Mouse (Mus musculus) T-cell, adult 2 months (primary cell): ENCODE data around the gene Tfcp2l1.

ENCODE experiments used
- DNase-seq: peaks from one replicate; pipeline ENCODE4 v3.0.0; 2022; ENCODE audit warnings: low spot score

Gene Tfcp2l1

GRCm38 (mm10) chr1:118650771-118651080 is 23.0 kb downstream of the Tfcp2l1 start:
- no peak for DNase-seq

GRCm38 (mm10) chr1:118658716-118659115 is 31.0 kb downstream of the Tfcp2l1 start:
- DNase-seq: no peak

GRCm38 (mm10) chr1:118660880-118661465 is 33.2 kb downstream of the Tfcp2l1 start:
- no peak for DNase-seq

DNA sequence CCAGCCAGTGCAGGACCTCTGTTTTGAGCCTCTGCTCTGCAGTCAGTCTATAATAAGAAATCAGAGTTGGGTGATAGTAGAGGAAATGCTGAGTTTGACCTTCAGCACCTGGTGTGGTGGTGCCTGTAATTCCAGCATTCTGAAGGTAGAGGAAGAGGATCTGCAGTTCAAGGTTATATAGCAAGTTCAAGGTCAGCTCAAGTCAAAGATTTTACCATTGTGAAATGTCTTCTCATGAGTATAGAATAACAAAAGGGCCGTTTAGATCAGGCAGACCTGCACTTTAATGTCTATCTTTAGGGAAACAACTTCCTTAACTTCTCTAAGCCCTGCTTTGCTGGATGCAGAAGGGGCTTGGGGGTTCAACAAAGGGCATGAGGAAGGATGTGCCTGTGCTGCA is 35.3 kb downstream of the Tfcp2l1 start:
- no peak for DNase-seq

GRCm38 (mm10) chr1:118667536-118667935 is 39.8 kb downstream of the Tfcp2l1 start:
- DNase-seq: no peak

DNA sequence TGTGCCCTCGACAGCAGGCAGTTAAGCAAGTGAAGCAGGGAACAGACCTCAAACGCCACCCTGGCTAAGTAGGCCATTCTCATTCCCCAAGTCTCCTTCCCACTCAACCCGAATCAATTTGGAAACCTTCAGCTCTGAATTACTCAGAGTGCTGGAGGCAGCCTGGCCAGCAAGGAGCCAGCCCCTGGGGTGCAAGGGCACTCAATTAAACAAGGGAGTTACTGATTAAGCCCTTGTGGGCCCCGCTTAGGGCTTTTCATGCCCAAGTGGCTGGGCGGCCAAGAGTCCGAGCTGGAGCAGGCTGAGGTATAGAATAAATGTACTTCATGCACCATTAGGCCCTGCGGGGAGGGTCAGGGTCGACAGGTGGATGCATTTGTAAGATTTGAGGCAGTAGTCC is 44.5 kb downstream of the Tfcp2l1 start:
- no peak for DNase-seq

DNA sequence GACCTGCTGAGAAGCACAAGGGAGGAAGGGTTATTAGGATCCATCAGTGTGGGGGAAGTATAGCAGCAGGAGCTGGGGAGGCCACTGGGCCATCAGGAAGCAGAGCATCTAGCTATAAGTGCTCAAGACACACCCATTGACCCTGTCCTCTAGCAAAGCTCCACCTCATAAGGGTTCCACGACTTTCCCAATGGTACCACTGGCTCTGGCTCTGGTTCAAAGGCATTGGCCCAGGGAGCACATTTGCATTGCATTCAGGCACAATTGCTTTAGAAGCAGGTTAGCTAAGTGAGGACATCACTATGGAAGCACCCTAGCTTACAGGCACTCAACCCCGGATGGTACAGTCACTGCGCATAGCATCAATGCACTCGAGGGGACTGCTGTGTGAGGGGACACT is 46.4 kb downstream of the Tfcp2l1 start:
- no peak for DNase-seq

GRCm38 (mm10) chr1:118681980-118682379 is 54.2 kb downstream of the Tfcp2l1 start:
- DNase-seq: no peak

- no peak for DNase-seq
These were observed 55.9 kb downstream of the Tfcp2l1 start for GRCm38 (mm10) chr1:118683686-118684085.

- DNase-seq: no peak
These were observed 60.0 kb downstream of the Tfcp2l1 start for GRCm38 (mm10) chr1:118687726-118688125.

GRCm38 (mm10) chr1:118689830-118690229 is 62.1 kb downstream of the Tfcp2l1 start:
- DNase-seq: no peak

DNA sequence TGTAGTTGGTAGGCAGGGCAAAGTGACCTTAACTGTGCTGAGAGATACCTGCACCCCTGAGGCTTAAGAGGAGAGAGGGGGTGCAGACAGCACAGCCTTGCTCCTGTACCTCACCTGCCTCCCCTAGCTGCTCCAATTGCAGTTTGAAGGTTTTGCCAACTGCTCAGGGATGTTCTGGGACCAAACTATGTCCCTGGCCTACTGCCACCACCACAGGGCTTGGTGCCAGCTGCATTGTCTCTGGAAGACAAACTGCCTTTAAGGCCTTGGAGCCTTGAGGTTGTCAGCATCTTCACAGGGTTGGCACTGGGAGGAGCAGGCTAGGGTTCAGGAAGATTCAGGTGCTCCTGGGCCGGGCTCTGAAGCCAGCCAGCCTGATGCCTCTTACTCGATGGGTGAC is 66.7 kb downstream of the Tfcp2l1 start:
- no peak for DNase-seq

DNA sequence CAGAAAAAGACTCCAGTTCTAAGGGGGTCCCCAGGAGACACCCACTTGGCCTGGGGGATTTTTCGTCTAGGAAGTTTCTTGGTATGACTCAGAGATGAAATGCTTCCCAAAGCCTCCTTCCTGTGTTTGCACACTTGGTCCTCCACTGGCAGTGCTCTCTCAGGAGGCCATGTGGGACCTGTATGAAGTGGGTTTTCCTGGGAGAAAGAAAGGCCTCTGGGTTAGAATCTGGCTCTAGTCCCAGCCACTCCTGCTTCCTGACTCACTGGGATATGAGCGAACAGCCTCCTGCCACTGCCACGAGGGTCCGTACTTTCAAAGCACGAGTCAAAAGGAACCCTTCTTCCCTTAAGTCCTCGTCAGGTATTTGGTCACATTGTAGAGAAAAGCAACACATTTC is 70.2 kb downstream of the Tfcp2l1 start:
- DNase-seq: no peak

GRCm38 (mm10) chr1:118699118-118699890 is 71.6 kb downstream of the Tfcp2l1 start:
- DNase-seq: no peak

GRCm38 (mm10) chr1:118699961-118700360 is 72.2 kb downstream of the Tfcp2l1 start:
- DNase-seq: no peak

- DNase-seq: no peak
These were observed 83.9 kb downstream of the Tfcp2l1 start for GRCm38 (mm10) chr1:118711606-118712005.

GRCm38 (mm10) chr1:118716225-118716624 is 88.5 kb downstream of the Tfcp2l1 start:
- no peak for DNase-seq

GRCm38 (mm10) chr1:118718055-118718454 is 90.3 kb downstream of the Tfcp2l1 start:
- DNase-seq: no peak

DNA sequence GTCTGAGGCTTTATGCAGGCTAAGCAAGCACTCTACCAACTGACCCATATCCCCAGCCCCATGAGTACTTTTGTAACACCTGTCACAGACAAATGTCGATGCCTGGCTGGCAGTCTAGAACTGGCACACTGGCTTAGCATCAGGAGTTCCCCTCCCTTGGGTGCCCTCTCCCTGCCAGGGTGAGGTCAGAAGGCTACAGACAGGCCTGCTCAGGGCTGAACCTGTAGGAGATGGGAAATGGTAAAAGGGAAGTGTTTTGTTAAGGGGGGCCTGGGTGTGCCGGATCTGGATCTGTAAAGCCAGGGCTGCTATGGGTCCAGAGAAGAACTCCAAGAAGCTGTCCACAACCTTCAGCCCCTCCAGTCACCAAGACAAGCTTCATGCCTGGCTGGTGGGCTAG is 92.0 kb downstream of the Tfcp2l1 start:
- DNase-seq: no peak

DNA sequence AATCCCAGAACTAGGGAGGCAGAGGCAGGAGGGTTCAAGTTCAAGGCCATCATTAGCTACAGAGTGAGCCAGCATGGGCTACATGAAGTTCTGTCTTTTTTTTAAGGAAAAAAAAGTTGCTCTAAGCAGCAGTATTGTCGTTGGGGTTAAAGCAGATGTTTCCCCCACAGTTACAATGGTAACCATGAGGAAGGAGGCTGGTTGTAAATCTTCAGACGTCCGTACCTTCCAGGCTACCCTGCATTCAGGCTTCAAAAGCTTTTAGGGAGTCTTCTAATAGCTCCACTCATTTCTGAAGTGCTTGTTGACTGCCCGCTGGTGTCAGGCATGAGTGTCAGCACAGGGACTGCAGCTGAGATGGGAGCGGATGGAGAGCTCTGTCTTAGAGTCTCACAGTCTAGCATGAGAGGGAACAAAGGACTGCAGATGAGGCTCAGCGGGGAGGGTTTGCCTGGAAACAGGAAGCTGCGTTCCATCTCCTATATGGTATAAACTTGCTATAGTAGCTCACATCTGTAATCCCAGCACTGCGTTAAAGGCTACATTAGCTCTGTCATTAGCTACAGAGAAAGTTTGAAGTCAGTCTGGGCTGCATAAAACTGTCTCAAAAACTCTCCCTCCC is 92.8 kb downstream of the Tfcp2l1 start:
- DNase-seq: no peak

- DNase-seq: no peak
These were observed 99.3 kb downstream of the Tfcp2l1 start for GRCm38 (mm10) chr1:118727075-118727474.

DNA sequence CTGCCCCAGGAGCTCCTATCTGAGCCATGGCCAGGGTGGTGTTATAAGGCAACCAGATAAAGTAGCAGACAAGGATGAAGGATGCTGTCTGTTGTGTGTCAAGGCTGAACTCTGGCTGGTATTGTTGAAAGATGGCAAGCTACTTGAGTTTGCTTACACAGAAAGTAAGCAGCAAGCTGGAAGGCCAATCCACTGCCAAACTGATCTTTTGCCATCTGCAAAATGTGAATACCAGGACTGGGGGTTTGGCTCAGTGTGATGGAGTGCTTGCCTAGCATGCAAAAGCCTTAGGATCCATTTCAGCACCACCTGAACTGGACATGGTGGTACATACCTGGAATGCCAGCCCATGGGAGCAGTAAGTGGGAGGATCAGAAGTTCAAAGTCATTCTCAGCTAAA is 101.1 kb downstream of the Tfcp2l1 start:
- DNase-seq: no peak
